Mouse (Mus musculus): Measurements from ENCODE around the gene Trmt1.

- TF ChIP-seq POLR2A (IDR thresholded peaks at IDR 0.05; ENCODE audit: low read depth, low read length): no peak
- TF ChIP-seq CTCF (IDR thresholded peaks at IDR 0.05; ENCODE audit: borderline replicate concordance, insufficient read depth, low read length): no peak
These were observed 29.9 kb upstream of the Trmt1 start for GRCm38 (mm10) chr8:84656191-84656525.
